Mouse (Mus musculus) kidney, adult 2 months (tissue): ENCODE measurements around the gene Asgr1.

Source experiments
- CTCF ChIP-seq: fragments of 200-500 bp; conservative IDR thresholded peaks from 2 replicates; pipeline ENCODE4 v1.5.1; 2011; ENCODE audit warnings: low read depth, mild to moderate bottlenecking, control low read depth, low read length, moderate library complexity, mixed read lengths; ENCODE audit not compliant: insufficient read depth, insufficient read length
- POLR2A ChIP-seq: fragments of 200-500 bp; IDR thresholded peaks from one replicate; pipeline ENCODE4 v1.6.1; 2011; ENCODE audit warnings: low read depth, low read length, control low read depth

GRCm38 (mm10) chr11:70042309-70043085 lies 11.4 kb upstream of the Asgr1 start:
- TF ChIP-seq CTCF (no peak), POLR2A (no peak)
